Mouse (Mus musculus): ENCODE measurements at regions not wholly inside any gene's neighbourhood (a gene's known extent, or its start where the extent isn't known, plus 50 kb on each side); places are given as distances from the start of the nearest gene placed in this dataset.
"Not testable (repeated sequence)": the region's sequence is repeated elsewhere in the genome, so short reads cannot be mapped to it uniquely, and the experiment has no call there.

GRCm38 (mm10) chr2:149283274-149283673 lies 121.6 kb upstream of the Cst10 start:
- ATAC-seq (ENCODE audit: insufficient number of reproducible peaks, low FRiP score, low TSS enrichment), result no peak

- no peak for ATAC-seq (ENCODE audit: insufficient number of reproducible peaks, low FRiP score, low TSS enrichment)
Measured at GRCm38 (mm10) chr2:149284199-149284598, 120.7 kb upstream of the Cst10 start.

- not testable (repeated sequence) for ATAC-seq (ENCODE audit: insufficient number of reproducible peaks, low FRiP score, low TSS enrichment)
Measured at GRCm38 (mm10) chr2:149296936-149297335, 107.9 kb upstream of the Cst10 start.

- ATAC-seq (ENCODE audit: insufficient number of reproducible peaks, low FRiP score, low TSS enrichment), result no peak
Measured at GRCm38 (mm10) chr2:149305553-149305952, 99.3 kb upstream of the Cst10 start.

- peak; percentile 83 for ATAC-seq (ENCODE audit: insufficient number of reproducible peaks, low FRiP score, low TSS enrichment)
Measured at GRCm38 (mm10) chr2:149350239-149350811, 54.5 kb upstream of the Cst10 start.
